24 mouse cellular contexts compared by ENCODE assay signal in the genomic region with DNA sequence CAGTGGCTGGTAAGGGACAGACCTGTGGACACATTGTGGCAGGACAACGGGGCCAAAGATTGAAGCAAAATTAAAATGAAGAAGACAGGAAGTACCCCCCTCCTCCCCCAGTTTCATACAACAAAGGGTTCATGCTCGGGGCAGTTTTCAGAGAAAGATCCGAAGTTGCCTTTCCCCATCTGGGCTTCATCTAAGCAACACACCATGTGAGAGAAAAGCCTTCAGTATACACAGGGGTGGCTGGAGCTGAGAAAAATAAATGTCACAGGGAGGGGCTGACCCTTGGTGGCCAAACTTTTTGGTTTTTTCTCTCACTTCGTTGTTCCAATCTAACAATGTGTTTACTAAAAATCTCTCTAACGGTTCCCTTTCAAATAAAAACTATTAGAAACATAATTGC.
DNase-seq lines count a peak whose midpoint lies in the region; ATAC-seq and TF ChIP-seq lines count a peak whose summit lies in the region.
"Had no signal": no experiment of that assay in that cellular context is flagged by ENCODE, and none has a peak within 500 bp of the region (broad histone marks: within the 10 kb centered on the region; RNA-seq: fewer than 3 reads in every experiment).

No protein-coding gene starts in this region.

- 46% methylated on average over 5 of the region's 5 CpGs for WGBS in embryonic facial prominence, embryonic 11.5 days
- WGBS in embryonic facial prominence, embryonic 10.5 days: 44% methylated on average over 5 of the region's 5 CpGs
- WGBS in lung, embryonic 14.5 days: 36% methylated on average over 5 of the region's 5 CpGs
- 37% methylated on average over 5 of the region's 5 CpGs for WGBS in lung, postnatal 0 days
- WGBS in midbrain, embryonic 11.5 days: 71% methylated on average over 5 of the region's 5 CpGs
- 86% methylated on average over 5 of the region's 5 CpGs for WGBS in midbrain, embryonic 15.5 days

- no peak for ATAC-seq in embryonic facial prominence, embryonic 11.5 days (replicated peaks; ENCODE audit: insufficient number of reproducible peaks, low FRiP score, low TSS enrichment, low read depth)
- peak; percentile 71; the same call in 1 of the 2 replicates for ATAC-seq in lung, embryonic 14.5 days (ENCODE audit: insufficient read depth)
- no peak for ATAC-seq in lung, postnatal 0 days
- no peak for ATAC-seq in midbrain, embryonic 11.5 days (ENCODE audit: low FRiP score)
- no peak for ATAC-seq in midbrain, embryonic 15.5 days (replicated peaks)
- ATAC-seq: activated CD4-positive, CD25-positive, alpha-beta regulatory T cell, adult 4 months; CD4-positive, CD25-positive, alpha-beta regulatory T cell, adult 4 months; forebrain, embryonic 13.5 days; forebrain, embryonic 15.5 days; forebrain, postnatal 0 days; Patski had no signal

- no peaks in the 10 kb centered on the region for H3K4me1 ChIP-seq in embryonic facial prominence, embryonic 11.5 days (ENCODE audit: control insufficient read depth, insufficient read depth, low read length)
- H3K4me1 ChIP-seq in embryonic facial prominence, embryonic 10.5 days: 0 out of 2 replicates have a peak, but pooled peaks cover 4% of the 10 kb centered on the region
- no peaks in the 10 kb centered on the region for H3K4me1 ChIP-seq in lung, embryonic 14.5 days (ENCODE audit: insufficient read depth)
- no peaks in the 10 kb centered on the region for H3K4me1 ChIP-seq in lung, postnatal 0 days (ENCODE audit: insufficient read depth, low read depth, low read length)
- H3K4me1 ChIP-seq in midbrain, embryonic 11.5 days (ENCODE audit: control insufficient read depth, insufficient read depth, low read length): no peaks in the 10 kb centered on the region
- no peaks in the 10 kb centered on the region for H3K4me1 ChIP-seq in midbrain, embryonic 15.5 days
- H3K4me1 ChIP-seq: embryonic facial prominence, embryonic 12.5 days; forebrain, embryonic 13.5 days; forebrain, embryonic 15.5 days had no signal

- no peak for TF ChIP-seq CTCF in lung, embryonic 14.5 days (IDR thresholded peaks at IDR 0.05; ENCODE audit: low read depth)
- TF ChIP-seq CTCF in lung, postnatal 0 days (IDR thresholded peaks at IDR 0.05): no peak

- H3K9me3 ChIP-seq in embryonic facial prominence, embryonic 11.5 days (replicated peaks; ENCODE audit: control insufficient read depth, low read length): no peaks in the 10 kb centered on the region
- no peaks in the 10 kb centered on the region for H3K9me3 ChIP-seq in embryonic facial prominence, embryonic 10.5 days
- no peaks in the 10 kb centered on the region for H3K9me3 ChIP-seq in lung, embryonic 14.5 days (ENCODE audit: low read depth, low read length)
- H3K9me3 ChIP-seq in lung, postnatal 0 days (ENCODE audit: low read length): no peaks in the 10 kb centered on the region
- no peaks in the 10 kb centered on the region for H3K9me3 ChIP-seq in midbrain, embryonic 11.5 days (ENCODE audit: control insufficient read depth, low read length)
- no peaks in the 10 kb centered on the region for H3K9me3 ChIP-seq in midbrain, embryonic 15.5 days
- H3K9me3 ChIP-seq: embryonic facial prominence, embryonic 12.5 days; forebrain, embryonic 13.5 days; forebrain, embryonic 15.5 days had no signal

- H3K36me3 ChIP-seq in embryonic facial prominence, embryonic 11.5 days (replicated peaks; ENCODE audit: control insufficient read depth, insufficient read depth, low read depth, low read length): no peaks in the 10 kb centered on the region
- H3K36me3 ChIP-seq in embryonic facial prominence, embryonic 10.5 days (replicated peaks): no peaks in the 10 kb centered on the region
- no peaks in the 10 kb centered on the region for H3K36me3 ChIP-seq in lung, embryonic 14.5 days (ENCODE audit: insufficient read depth)
- no peaks in the 10 kb centered on the region for H3K36me3 ChIP-seq in lung, postnatal 0 days (ENCODE audit: insufficient read depth, low read length)
- no peaks in the 10 kb centered on the region for H3K36me3 ChIP-seq in midbrain, embryonic 11.5 days (ENCODE audit: control insufficient read depth, insufficient read depth, low read length)
- no peaks in the 10 kb centered on the region for H3K36me3 ChIP-seq in midbrain, embryonic 15.5 days (replicated peaks)
- H3K36me3 ChIP-seq: embryonic facial prominence, embryonic 12.5 days; forebrain, embryonic 15.5 days; G1E had no signal

- no peak overlapping the region for H3K9ac ChIP-seq in embryonic facial prominence, embryonic 11.5 days (replicated peaks; ENCODE audit: low read length)
- no peak overlapping the region for H3K9ac ChIP-seq in lung, embryonic 14.5 days
- H3K9ac ChIP-seq in lung, postnatal 0 days (replicated peaks; ENCODE audit: low read depth): no peak overlapping the region
- H3K9ac ChIP-seq in midbrain, embryonic 11.5 days (ENCODE audit: low read length): no peak overlapping the region
- H3K9ac ChIP-seq in midbrain, embryonic 15.5 days: no peak overlapping the region
- H3K9ac ChIP-seq: embryonic facial prominence, embryonic 12.5 days; forebrain, embryonic 13.5 days; forebrain, embryonic 15.5 days; forebrain, postnatal 0 days had no signal

- TF ChIP-seq EP300 in lung, postnatal 0 days (IDR thresholded peaks at IDR 0.05): no peak

- H3K4me2 ChIP-seq in embryonic facial prominence, embryonic 11.5 days (ENCODE audit: low read depth, low read length): no peak overlapping the region
- H3K4me2 ChIP-seq in lung, embryonic 14.5 days: no peak overlapping the region
- no peak overlapping the region for H3K4me2 ChIP-seq in lung, postnatal 0 days (replicated peaks; ENCODE audit: low read depth, low read length)
- no peak overlapping the region for H3K4me2 ChIP-seq in midbrain, embryonic 11.5 days
- H3K4me2 ChIP-seq in midbrain, embryonic 15.5 days: no peak overlapping the region
- H3K4me2 ChIP-seq: embryonic facial prominence, embryonic 12.5 days; forebrain, embryonic 13.5 days; forebrain, embryonic 15.5 days had no signal

- H3K4me3 ChIP-seq in embryonic facial prominence, embryonic 11.5 days (ENCODE audit: low read depth, low read length): no peak overlapping the region
- no peak overlapping the region for H3K4me3 ChIP-seq in embryonic facial prominence, embryonic 10.5 days
- no peak overlapping the region for H3K4me3 ChIP-seq in lung, embryonic 14.5 days (ENCODE audit: low read depth, low read length)
- H3K4me3 ChIP-seq in lung, postnatal 0 days (ENCODE audit: low read depth, low read length): no peak overlapping the region
- H3K4me3 ChIP-seq in midbrain, embryonic 11.5 days (ENCODE audit: low read depth, low read length): no peak overlapping the region
- H3K4me3 ChIP-seq in midbrain, embryonic 15.5 days: no peak overlapping the region
- H3K4me3 ChIP-seq: embryonic facial prominence, embryonic 12.5 days; forebrain, embryonic 13.5 days; forebrain, embryonic 15.5 days had no signal

- no peak overlapping the region for H3K27ac ChIP-seq in embryonic facial prominence, embryonic 11.5 days (replicated peaks; ENCODE audit: low read depth, low read length)
- no peak overlapping the region for H3K27ac ChIP-seq in embryonic facial prominence, embryonic 10.5 days (replicated peaks)
- no peak overlapping the region for H3K27ac ChIP-seq in lung, embryonic 14.5 days (ENCODE audit: low read depth)
- no peak overlapping the region for H3K27ac ChIP-seq in lung, postnatal 0 days (ENCODE audit: low read length)
- H3K27ac ChIP-seq in midbrain, embryonic 11.5 days (ENCODE audit: low read depth, low read length): no peak overlapping the region
- H3K27ac ChIP-seq in midbrain, embryonic 15.5 days: no peak overlapping the region
- H3K27ac ChIP-seq: embryonic facial prominence, embryonic 12.5 days; forebrain, embryonic 13.5 days; forebrain, embryonic 15.5 days had no signal

- no peaks in the 10 kb centered on the region for H3K27me3 ChIP-seq in embryonic facial prominence, embryonic 11.5 days (ENCODE audit: control insufficient read depth, insufficient read depth, low read length)
- H3K27me3 ChIP-seq in embryonic facial prominence, embryonic 10.5 days (replicated peaks; ENCODE audit: low read depth, poor library complexity, severe bottlenecking): no peaks in the 10 kb centered on the region
- no peaks in the 10 kb centered on the region for H3K27me3 ChIP-seq in lung, embryonic 14.5 days (ENCODE audit: insufficient read depth, low read length)
- no peaks in the 10 kb centered on the region for H3K27me3 ChIP-seq in lung, postnatal 0 days (replicated peaks; ENCODE audit: insufficient read depth, low read length)
- no peaks in the 10 kb centered on the region for H3K27me3 ChIP-seq in midbrain, embryonic 11.5 days (ENCODE audit: control insufficient read depth, insufficient read depth, low read length)
- H3K27me3 ChIP-seq in midbrain, embryonic 15.5 days (replicated peaks): no peaks in the 10 kb centered on the region
- H3K27me3 ChIP-seq: CH12.LX; embryonic facial prominence, embryonic 12.5 days; forebrain, embryonic 13.5 days; forebrain, embryonic 15.5 days; Patski had no signal

- DNase-seq in embryonic facial prominence, embryonic 11.5 days (ENCODE audit: low spot score): peak; percentile 13
- DNase-seq in embryonic facial prominence, embryonic 10.5 days (ENCODE audit: low spot score): no peak
- peak; percentile 69 for DNase-seq in lung, embryonic 14.5 days
- DNase-seq in lung, postnatal 0 days (ENCODE audit: low spot score): no peak
- DNase-seq in midbrain, embryonic 11.5 days (ENCODE audit: low spot score, missing footprints): peak; percentile 73
- DNase-seq: adrenal gland, adult 8-10 months; adrenal gland, postnatal 14 days; adrenal gland, postnatal 36 days; B cell, adult 2 months; cerebellum, adult 11-12 months; cerebellum, adult 2 months; cerebellum, adult 9-10 months; cerebellum, postnatal 10 days; cerebellum, postnatal 25 days; forebrain, postnatal 0 days had no signal

Comparison
In these comparisons a context has a peak if more than half of its experiments do, and no peak if none do; other contexts are left out.
1. DNase-seq: peak in embryonic facial prominence, embryonic 11.5 days (single experiment), lung, embryonic 14.5 days (single experiment) and midbrain, embryonic 11.5 days (single experiment); none in embryonic facial prominence, embryonic 10.5 days (single experiment) and lung, postnatal 0 days (single experiment).